In genomic region chr3:88530082-88530864, GRCm38 (mm10) we compare ENCODE assay signal across 8 mouse cellular contexts. TPM values are rescaled to one million over a fixed set of nuclear protein-coding genes. Genes with fewer than 3 reads are reported as not detected.
DNase-seq lines count a peak whose midpoint lies in the region; ATAC-seq and TF ChIP-seq lines count a peak whose summit lies in the region.

No protein-coding gene starts in this region.

- H3K27ac ChIP-seq in forebrain, embryonic 15.5 days (replicated peaks) = peak overlapping the region; percentile 100
- no peak overlapping the region for H3K27ac ChIP-seq in liver, embryonic 15.5 days (replicated peaks)

- no peak for TF ChIP-seq CTCF in C2C12 (IDR thresholded peaks at IDR 0.05; ENCODE audit: control insufficient read depth, insufficient read depth, insufficient read length)

- H3K9me3 ChIP-seq in forebrain, embryonic 15.5 days = no peaks in the 10 kb centered on the region
- H3K9me3 ChIP-seq in liver, embryonic 15.5 days (replicated peaks) = no peaks in the 10 kb centered on the region

- H3K27me3 ChIP-seq in C2C12 (ENCODE audit: control insufficient read depth, insufficient read depth, insufficient read length) = no peaks in the 10 kb centered on the region
- no peaks in the 10 kb centered on the region for H3K27me3 ChIP-seq in forebrain, embryonic 15.5 days
- H3K27me3 ChIP-seq in liver, embryonic 15.5 days = peaks cover 28% of the 10 kb centered on the region

- peaks cover 34% of the 10 kb centered on the region for H3K79me3 ChIP-seq in C2C12 (ENCODE audit: low read depth)

- peak overlapping the region; percentile 87 for H3K4me3 ChIP-seq in C2C12 (ENCODE audit: insufficient read depth, poor library complexity, severe bottlenecking)
- H3K4me3 ChIP-seq in forebrain, embryonic 15.5 days = peak overlapping the region; percentile 93
- no peak overlapping the region for H3K4me3 ChIP-seq in liver, embryonic 15.5 days (replicated peaks)

- no peak for ATAC-seq in forebrain, embryonic 15.5 days (replicated peaks)
- ATAC-seq in liver, embryonic 15.5 days (ENCODE audit: insufficient read depth) = no peak

- H3K4me1 ChIP-seq in forebrain, embryonic 15.5 days = peaks cover 67% of the 10 kb centered on the region
- peaks cover 63% of the 10 kb centered on the region for H3K4me1 ChIP-seq in liver, embryonic 15.5 days (replicated peaks)

- DNase-seq in embryo, embryonic 10 days (ENCODE audit: low spot score) = peak; percentile 51
- DNase-seq in embryo, embryonic 11 days = no peak
- DNase-seq in ovary, postnatal 10 days (ENCODE audit: low spot score) = no peak
- no peak for DNase-seq in gastrocnemius, postnatal 36 days
- no peak for DNase-seq in Muller cell, postnatal 12 days (ENCODE audit: inconsistent ontology term)

- no peaks in the 10 kb centered on the region for H3K36me3 ChIP-seq in C2C12 (ENCODE audit: control insufficient read depth, insufficient read depth)
- no peaks in the 10 kb centered on the region for H3K36me3 ChIP-seq in forebrain, embryonic 15.5 days
- no peaks in the 10 kb centered on the region for H3K36me3 ChIP-seq in liver, embryonic 15.5 days (replicated peaks)

- H3K9ac ChIP-seq in forebrain, embryonic 15.5 days (replicated peaks) = peak overlapping the region; percentile 99
- no peak overlapping the region for H3K9ac ChIP-seq in liver, embryonic 15.5 days

- intact Hi-C loops in gastrocnemius, postnatal 36 days (cut with DNase I) = no loop called here

- H3K4me2 ChIP-seq in forebrain, embryonic 15.5 days (replicated peaks) = peak overlapping the region; percentile 91
- H3K4me2 ChIP-seq in liver, embryonic 15.5 days = peak overlapping the region; percentile 99

- WGBS in forebrain, embryonic 15.5 days = 5% methylated on average over 11 of the region's 11 CpGs
- 49% methylated on average over 11 of the region's 11 CpGs for WGBS in liver, embryonic 15.5 days (ENCODE audit: insufficient replicate concordance)

- H3K79me2 ChIP-seq in C2C12 (ENCODE audit: control insufficient read depth, insufficient read depth) = peaks cover 82% of the 10 kb centered on the region

- peak overlapping the region; percentile 48 for H3ac ChIP-seq in C2C12 (ENCODE audit: control insufficient read depth, insufficient read length, low read depth)

TF ChIP-seq in C2C12, 6 proteins besides CTCF, POLR2A, EP300 and RAD21:
- TF ChIP-seq FOSL1 (IDR thresholded peaks at IDR 0.05; ENCODE audit: insufficient read depth, low read length, poor library complexity, severe bottlenecking) (no peak), MAX (IDR thresholded peaks at IDR 0.05) (no peak), MYOD1 (IDR thresholded peaks at IDR 0.05; ENCODE audit: control insufficient read depth, insufficient read length, low read depth) (no peak), MYOG (IDR thresholded peaks at IDR 0.05; ENCODE audit: control insufficient read depth, extremely low read depth, insufficient read length) (no peak), CEBPB (IDR thresholded peaks at IDR 0.05; ENCODE audit: low read depth) (no peak), USF1 (IDR thresholded peaks at IDR 0.05; ENCODE audit: low read depth) (no peak)

RNA-seq across cellular contexts. Expression of gene Mex3a, which starts 1.9 kb away (rescaled TPM):
- 14.9 TPM for polyA plus RNA-seq in C2C12 (2012; fragmentation: generic; extraction: Trizol)
- polyA plus RNA-seq in forebrain, embryonic 15.5 days (2015; fragmentation: Nextera tagmentation; extraction: Ambion mirVana) = 50.6 and 55.6 TPM in 2 replicates
- 0.60 and 0.67 TPM in 2 replicates for polyA plus RNA-seq in liver, embryonic 15.5 days (2015; fragmentation: Nextera tagmentation; extraction: Ambion mirVana)
- total RNA-seq in gastrocnemius, postnatal 36 days (2021) = under 1 TPM; 0.17 to 0.33 TPM

RNA-seq across cellular contexts. Expression of gene Rab25, which starts 17.8 kb away (rescaled TPM):
- 0.07 TPM for polyA plus RNA-seq in C2C12 (2012; fragmentation: generic; extraction: Trizol)
- 0.15 and 0.28 TPM in 2 replicates for polyA plus RNA-seq in forebrain, embryonic 15.5 days (2015; fragmentation: Nextera tagmentation; extraction: Ambion mirVana)
- polyA plus RNA-seq in liver, embryonic 15.5 days (2015; fragmentation: Nextera tagmentation; extraction: Ambion mirVana) = 0.53 TPM in 1 of 2 replicates, not detected in the other
- not detected for total RNA-seq in gastrocnemius, postnatal 36 days (2021)

RNA-seq across cellular contexts. Expression of gene Lmna, which starts 20.5 kb away (rescaled TPM):
- polyA plus RNA-seq in C2C12 (2012; fragmentation: generic; extraction: Trizol) = 1,441 TPM
- 23.4 and 27.5 TPM in 2 replicates for polyA plus RNA-seq in forebrain, embryonic 15.5 days (2015; fragmentation: Nextera tagmentation; extraction: Ambion mirVana)
- 133 and 142 TPM in 2 replicates for polyA plus RNA-seq in liver, embryonic 15.5 days (2015; fragmentation: Nextera tagmentation; extraction: Ambion mirVana)
- 10 to 100 TPM; 75.3 to 79.8 TPM for total RNA-seq in gastrocnemius, postnatal 36 days (2021)

RNA-seq across cellular contexts. Expression of gene Lamtor2, which starts 22.6 kb away (rescaled TPM):
- polyA plus RNA-seq in C2C12 (2012; fragmentation: generic; extraction: Trizol) = 136 TPM
- polyA plus RNA-seq in forebrain, embryonic 15.5 days (2015; fragmentation: Nextera tagmentation; extraction: Ambion mirVana) = 169 and 187 TPM in 2 replicates
- polyA plus RNA-seq in liver, embryonic 15.5 days (2015; fragmentation: Nextera tagmentation; extraction: Ambion mirVana) = 104 and 112 TPM in 2 replicates
- 10 to 100 TPM; 70.6 to 76.1 TPM for total RNA-seq in gastrocnemius, postnatal 36 days (2021)

RNA-seq across cellular contexts. Expression of gene Ubqln4, which starts 23.3 kb away (rescaled TPM):
- 55.9 TPM for polyA plus RNA-seq in C2C12 (2012; fragmentation: generic; extraction: Trizol)
- polyA plus RNA-seq in forebrain, embryonic 15.5 days (2015; fragmentation: Nextera tagmentation; extraction: Ambion mirVana) = 45.8 and 47.6 TPM in 2 replicates
- polyA plus RNA-seq in liver, embryonic 15.5 days (2015; fragmentation: Nextera tagmentation; extraction: Ambion mirVana) = 19.8 and 20.4 TPM in 2 replicates
- 10 to 100 TPM; 73.6 to 77.4 TPM for total RNA-seq in gastrocnemius, postnatal 36 days (2021)

Comparison
In these comparisons a context has a peak if more than half of its experiments do, and no peak if none do; other contexts are left out.
1. RNA of gene Lmna, which starts 20.5 kb away (polyA plus RNA-seq): 1,441 TPM in C2C12 (single experiment); 133 to 142 TPM in liver, embryonic 15.5 days and 23.4 to 27.5 TPM in forebrain, embryonic 15.5 days; every median in the first group is over 10 times any median in the second.